Mouse (Mus musculus): ENCODE measurements around the gene Nfatc2ip.

Nfatc2ip gene

DNA sequence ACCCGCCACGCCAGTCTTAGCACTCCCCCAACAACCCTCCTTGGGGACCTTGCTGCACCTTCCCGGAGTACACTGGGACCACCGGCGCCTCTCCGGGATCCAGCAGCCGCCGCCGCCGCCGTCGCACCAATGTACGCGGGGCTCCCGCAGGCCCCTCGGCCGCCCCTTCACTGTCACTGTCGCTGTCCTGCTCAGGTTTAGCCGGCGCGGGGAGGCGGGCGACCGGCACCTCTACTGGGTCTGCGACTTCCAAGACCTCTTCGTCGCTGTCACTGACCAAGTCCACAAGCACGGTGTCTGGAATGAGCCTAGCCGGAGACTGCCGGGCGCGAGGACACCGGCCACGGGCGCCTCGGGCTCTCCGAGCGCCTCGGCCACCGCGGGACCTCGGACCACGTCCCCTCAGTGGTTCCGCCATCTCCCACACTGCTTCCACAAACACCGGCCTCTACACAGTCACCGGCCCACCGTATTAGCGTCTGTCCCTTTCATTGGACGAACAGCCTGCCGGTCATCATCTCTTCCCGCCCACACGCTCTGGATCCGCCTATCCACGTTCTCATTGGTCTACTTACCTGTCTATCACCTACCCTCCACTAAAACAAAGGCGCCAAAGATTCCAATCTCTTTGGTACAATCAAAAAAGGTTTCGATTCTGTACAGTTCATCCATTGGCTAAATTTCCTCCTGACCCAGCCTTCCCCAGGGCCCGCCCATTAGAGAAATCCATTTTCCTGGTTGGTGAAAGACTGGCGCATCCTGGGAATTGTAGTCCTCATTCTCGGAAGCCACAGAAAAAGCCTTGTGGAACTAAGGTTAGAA is at the start of gene Nfatc2ip:
TSS of gene Nfatc2ip (minus strand) at position 440 of the 822 bp plus-strand sequence.
- in situ Hi-C loops (cut with MboI) = loop anchor here (5.0 kb wide), 1 partner anchor 41 kb away; no protein-coding TSS in a partner anchor

- in situ Hi-C loops (cut with MboI) = no loop called here
Observed at GRCm38 (mm10) chr7:126446217-126446616, 49.7 kb upstream of the Nfatc2ip start.

DNA sequence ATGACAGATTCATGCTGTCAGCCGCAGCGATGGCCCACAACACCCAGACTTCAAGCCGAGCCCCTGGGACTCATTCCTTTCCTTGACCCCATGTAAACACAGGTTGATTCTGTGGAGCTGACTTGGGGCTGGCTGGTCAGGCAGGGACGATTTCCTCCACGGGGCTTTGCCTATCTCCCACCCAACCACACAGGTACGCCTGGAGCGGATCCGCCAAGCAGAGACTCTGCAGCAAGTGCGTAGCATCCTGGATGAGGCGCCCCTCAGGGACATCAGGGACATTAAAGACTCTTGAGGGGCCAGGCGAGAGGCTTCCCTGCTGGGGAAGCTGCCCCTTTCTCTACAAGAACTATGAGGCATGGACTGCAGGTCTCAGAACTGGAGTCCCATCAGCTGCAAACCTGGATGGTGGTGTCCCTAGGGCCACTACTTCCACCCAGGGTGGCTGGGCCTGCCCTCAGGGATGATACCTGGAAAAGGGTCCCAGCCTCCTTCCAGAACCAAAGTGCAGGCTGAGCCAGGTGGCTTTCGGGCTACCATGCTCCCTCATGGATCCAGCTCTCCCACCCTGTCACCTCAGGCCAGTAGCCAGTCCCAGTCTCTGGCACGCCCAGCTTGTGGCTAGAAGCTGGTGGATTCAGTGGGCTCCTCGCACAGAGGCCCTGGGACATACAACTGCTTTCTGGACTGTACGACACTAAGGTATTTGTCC is 48.7 kb upstream of the Nfatc2ip start:
- in situ Hi-C loops (cut with MboI) = no loop called here

DNA sequence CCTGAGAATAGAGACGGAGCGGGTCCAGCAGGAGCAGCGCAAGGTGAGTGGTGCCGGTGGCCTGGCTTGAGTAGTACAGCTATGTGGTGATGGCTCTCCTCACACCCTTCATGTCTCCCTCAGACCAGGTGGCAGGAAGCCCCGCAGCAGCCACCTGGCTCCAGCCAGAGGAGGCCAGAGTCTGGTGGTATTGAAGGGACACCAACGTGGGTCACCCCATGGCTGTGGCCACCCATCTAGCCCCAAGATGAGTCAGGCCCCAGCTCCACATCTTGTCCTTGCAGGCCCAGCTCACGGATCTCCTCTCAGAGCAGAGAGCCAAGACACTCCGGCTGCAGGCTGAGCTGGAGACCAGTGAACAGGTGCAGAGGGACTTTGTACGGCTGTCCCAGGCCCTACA is 48.0 kb upstream of the Nfatc2ip start:
- in situ Hi-C loops (cut with MboI) = no loop called here

GRCm38 (mm10) chr7:126443997-126444396 is 47.5 kb upstream of the Nfatc2ip start:
- in situ Hi-C loops (cut with MboI) = no loop called here

GRCm38 (mm10) chr7:126440134-126440533 is 43.6 kb upstream of the Nfatc2ip start:
- in situ Hi-C loops (cut with MboI) = no loop called here

DNA sequence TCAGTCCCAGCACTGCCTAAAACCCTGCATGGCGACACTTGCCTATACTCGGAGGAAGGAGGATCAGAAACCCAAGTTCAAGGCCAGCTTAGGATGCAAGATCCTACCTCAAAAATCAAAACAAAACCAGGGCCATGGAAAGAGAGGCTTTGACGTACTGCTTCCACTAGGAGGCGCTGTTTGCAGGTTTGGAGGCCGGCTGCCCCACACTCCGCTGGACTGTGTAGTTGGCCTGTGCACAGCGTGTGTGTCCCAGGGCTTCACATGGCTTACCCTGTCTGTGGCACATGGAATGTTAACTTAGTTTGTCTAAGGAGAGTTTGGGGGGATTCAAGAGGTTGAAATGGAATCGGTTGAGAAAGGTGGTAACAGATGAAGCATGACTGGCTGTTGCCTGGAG is 40.3 kb upstream of the Nfatc2ip start:
- in situ Hi-C loops (cut with MboI) = loop anchor here (5.0 kb wide), 1 partner anchor 40 kb away; the partner anchor contains the start of gene Nfatc2ip

DNA sequence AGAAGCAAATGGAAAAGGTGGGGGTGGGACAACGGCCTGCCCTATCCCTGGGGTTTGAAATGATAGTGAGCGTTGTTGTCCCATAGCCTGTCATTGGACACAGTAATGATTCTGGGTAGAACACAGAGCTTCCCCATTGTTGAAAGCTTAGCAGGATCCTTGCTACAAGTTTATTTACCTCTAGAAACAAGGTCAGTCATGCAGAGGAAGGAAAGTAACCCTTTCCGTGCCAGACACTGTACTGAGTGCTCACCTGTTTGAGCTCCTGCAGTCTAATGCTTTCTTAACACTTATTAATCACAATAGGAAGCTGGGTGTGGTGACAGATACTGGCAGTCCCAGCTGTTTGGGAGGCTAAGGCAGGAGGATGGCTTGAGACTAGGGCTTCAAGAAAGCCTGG is 39.3 kb upstream of the Nfatc2ip start:
- in situ Hi-C loops (cut with MboI) = loop anchor here (5.0 kb wide), 1 partner anchor 38 kb away; the partner anchor contains the start of gene Nfatc2ip

DNA sequence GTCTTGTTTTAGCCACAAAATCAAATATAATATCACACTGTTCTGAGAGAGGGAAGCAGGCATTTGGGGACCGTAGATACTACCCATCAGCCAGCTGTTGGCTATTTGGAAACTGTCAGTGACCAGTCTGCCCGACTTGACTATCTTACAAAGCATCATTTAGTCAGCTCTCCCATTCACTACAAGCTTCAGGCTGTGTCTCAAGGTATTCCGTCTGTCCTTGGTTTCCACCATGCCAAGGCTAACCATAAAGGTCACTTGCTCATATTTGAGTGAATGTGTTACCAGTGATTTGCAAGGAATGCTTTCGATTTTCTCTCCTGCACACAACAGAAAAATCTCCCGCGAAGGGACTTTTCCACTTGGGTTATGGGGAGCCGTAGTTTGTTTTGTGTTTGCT is 38.2 kb upstream of the Nfatc2ip start:
- in situ Hi-C loops (cut with MboI) = loop anchor here (5.0 kb wide), 1 partner anchor 37 kb away; the partner anchor contains the start of gene Nfatc2ip

DNA sequence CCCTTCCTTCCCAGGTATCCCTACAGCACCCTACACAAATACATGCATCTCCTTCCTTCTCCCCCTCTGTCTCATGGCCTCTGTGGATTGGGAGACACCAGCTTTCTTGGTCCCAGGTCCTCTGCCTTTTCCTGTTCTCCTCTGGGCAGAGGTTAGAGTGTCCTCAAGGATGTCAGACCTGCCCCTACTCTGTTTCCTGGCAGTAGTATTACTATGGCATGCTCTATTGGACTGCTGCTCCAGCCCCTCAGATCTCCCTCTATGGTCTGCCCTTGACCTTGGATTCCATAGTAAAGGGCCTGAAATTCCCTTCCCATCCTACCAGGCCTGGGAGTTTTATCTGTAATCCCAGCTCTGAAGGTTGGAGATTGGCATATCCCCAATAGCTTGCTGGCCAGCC is 33.6 kb upstream of the Nfatc2ip start:
- in situ Hi-C loops (cut with MboI) = no loop called here

DNA sequence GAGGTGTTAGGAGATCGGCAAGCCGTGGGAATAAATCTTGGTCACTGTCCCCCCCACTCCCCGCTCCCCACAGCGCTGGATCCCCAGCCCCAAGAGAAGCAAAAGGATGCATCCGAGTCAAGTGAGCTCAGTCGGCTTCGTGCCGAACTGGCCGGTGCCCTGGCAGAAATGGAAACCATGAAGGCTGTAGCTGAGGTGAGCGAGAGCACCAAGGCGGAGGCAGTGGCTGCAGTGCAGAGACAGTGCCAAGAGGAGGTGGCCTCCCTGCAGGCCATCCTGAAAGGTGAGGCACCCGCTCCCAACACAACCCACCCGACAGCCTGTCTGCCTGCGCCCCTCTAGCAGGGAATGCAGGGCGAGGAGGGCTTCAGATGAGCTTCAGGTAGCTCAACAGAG is 33.0 kb upstream of the Nfatc2ip start:
- in situ Hi-C loops (cut with MboI) = no loop called here

DNA sequence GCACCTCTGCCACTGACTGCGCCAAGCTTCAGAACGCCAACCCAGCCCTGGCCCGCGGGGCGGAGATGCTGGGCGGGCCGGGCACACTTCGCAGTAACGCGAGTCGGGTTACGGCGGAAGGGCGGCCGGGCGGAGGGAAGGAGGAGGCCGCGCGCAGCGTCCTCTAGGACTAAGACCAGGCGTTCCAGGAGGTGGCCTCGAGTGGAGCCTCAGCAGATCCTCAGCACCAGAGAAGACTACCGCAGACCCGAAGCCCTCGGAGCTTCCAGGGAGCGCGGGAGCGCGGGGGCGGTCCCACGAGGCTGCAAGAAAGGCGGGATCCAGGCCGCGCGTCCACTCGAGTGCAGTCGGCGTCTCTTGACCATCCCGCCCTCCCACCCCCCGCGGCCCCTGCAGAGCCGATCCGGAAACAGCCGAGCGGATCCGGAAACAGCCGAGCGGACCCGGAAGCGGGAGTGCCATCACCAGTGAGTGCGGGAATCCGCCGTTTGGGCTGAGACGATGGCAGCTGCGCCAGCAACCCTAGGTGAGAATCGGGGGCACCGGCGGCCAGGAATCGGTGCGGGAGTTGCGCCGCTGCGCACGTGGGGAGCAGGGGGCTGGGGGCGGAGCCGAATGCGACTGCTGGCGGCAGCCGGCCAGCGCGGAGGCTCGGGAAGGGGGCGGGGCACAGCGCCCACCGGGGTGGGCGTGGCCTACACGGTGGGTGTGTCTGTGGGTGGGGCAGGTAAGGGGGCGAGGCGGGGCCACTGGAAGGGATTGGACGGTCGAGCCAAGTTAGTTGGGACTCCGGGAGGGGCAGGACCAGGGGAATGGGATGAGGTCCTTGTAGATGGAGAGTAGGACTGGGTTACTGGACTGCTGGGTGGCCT is 32.3 kb upstream of the Nfatc2ip start, which contains the start of gene Rabep2:
TSS of gene Rabep2 (plus strand) at position 129 of the 872 bp plus-strand sequence.
- in situ Hi-C loops (cut with MboI) = no loop called here

DNA sequence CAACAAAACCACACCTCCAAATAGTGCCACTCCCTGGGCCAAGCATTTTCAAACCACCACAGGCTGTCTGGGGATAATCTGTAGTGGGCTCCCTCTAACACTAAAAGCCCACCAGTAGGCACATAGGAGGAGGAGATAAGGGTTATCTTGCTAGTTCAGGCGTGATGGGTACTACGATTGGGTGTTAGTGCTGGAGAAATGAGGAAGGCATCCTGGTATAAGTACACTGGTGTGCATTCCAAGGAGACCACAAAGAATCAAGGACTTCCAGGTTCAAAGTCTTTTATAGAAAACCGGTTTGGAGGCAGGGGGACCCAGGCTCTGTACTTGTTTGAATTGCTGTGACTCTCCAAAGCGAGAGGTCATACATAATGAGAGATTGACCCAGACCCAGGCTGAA is 31.6 kb upstream of the Nfatc2ip start:
- in situ Hi-C loops (cut with MboI) = no loop called here

DNA sequence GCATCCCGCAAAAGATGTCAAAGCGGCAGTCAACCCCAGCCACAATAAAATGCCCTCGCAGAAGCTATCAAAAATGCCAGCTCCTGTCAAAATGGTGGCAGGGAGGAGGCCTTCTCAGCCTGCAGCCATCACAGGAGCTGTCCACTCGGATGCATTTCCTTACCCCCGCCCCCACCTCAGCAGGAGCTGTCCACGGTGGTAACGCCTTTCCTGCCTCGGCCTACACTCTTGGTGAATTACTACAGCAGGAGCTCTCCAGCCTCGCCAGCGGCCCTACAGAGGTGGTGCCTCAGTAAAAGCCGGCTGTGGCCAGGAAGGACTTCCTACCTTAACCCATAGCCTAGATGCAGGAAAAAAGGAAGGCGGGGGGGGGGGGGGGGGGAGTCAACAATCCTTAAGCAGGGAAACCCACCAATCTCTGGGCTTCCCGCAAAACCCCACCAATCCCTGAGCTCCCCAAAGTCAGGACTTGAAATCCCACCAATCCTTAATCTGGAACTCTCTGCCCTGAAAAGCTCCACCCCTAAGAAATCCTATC is 30.9 kb upstream of the Nfatc2ip start:
- in situ Hi-C loops (cut with MboI) = no loop called here

DNA sequence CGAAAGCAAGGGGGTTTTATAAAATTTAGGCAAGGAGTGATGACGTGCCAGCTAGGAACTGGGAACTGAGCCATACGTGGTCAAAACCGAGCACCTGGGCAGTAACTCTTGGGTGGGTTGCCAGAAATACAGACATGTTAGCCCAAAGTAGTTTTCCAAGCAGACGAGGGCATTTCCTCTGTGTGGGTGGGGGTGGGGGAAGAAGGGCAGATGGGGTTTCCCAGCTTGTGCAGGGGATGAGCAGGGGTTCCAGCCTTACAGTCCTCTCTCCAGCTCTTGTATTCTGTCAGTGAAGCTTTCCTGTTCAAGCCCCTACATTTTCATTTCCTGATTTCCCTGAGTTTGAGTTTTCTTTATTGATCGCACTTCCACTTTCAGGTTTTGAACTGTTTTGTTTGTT is 27.6 kb upstream of the Nfatc2ip start:
- in situ Hi-C loops (cut with MboI) = no loop called here

DNA sequence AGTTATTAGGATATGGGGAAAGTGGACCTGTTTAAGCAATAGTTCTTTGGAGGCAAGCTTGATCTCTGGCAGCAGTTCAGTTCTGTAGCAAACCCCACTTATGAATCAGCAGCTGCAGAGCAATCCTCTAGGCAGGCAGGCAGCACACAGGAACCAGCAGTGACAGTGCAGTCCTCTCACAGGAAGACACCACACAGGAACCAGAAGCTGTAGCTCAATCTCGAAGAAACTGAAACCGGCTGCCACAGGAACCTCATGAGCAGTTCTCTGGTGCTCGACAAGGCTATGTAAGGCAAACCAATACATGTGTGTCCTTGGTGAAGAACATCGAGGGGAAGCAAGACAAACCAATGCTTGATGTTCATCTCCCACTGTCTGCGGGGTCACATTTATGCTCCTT is 25.2 kb upstream of the Nfatc2ip start:
- in situ Hi-C loops (cut with MboI) = no loop called here

DNA sequence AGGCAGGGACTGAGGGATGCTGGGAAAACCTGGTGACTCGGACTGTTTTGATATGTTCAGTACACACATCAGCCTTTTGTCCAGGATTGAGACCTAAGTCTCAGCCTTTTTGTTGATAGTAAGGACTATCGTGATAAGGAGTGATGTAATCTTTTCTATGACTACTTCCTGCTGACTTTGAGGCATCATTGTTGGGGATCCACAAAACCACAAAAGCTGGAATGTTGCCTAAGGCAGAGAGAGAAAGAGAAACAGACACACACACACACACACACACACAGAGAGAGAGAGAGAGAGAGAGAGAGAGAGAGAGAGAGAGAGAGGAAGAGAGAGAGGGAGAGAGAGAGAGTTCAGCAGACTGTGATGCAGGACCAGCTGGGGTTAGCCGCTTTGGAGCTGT is 22.0 kb upstream of the Nfatc2ip start:
- in situ Hi-C loops (cut with MboI) = no loop called here

- in situ Hi-C loops (cut with MboI) = no loop called here
Observed at GRCm38 (mm10) chr7:126417606-126418005, 21.1 kb upstream of the Nfatc2ip start.

DNA sequence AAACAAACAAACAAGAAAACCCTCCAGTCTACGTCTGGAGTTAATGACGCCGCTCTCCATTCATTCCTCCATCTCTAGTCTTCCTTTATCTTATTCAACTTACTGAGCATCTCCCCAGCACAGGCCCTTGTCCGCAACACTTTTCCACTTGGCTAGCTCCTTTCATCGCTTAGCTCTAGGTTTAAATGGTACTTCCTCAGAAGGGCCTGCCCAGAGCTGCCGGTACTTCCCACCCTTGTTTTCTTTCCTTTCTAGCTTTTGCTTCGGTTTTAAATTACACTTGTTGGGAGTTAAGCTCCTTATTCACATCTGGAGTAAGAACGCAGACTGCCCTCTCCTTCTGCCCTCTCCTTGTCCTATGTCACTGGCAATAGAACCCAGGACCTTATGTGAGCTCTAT is 20.5 kb upstream of the Nfatc2ip start:
- in situ Hi-C loops (cut with MboI) = no loop called here

GRCm38 (mm10) chr7:126416615-126417014 is 20.1 kb upstream of the Nfatc2ip start:
- in situ Hi-C loops (cut with MboI) = no loop called here

- in situ Hi-C loops (cut with MboI) = no loop called here
Observed at GRCm38 (mm10) chr7:126414725-126415124, 18.2 kb upstream of the Nfatc2ip start, which contains the start of gene Cd19. TSS of gene Cd19 (minus strand) at chr7:126414889.

DNA sequence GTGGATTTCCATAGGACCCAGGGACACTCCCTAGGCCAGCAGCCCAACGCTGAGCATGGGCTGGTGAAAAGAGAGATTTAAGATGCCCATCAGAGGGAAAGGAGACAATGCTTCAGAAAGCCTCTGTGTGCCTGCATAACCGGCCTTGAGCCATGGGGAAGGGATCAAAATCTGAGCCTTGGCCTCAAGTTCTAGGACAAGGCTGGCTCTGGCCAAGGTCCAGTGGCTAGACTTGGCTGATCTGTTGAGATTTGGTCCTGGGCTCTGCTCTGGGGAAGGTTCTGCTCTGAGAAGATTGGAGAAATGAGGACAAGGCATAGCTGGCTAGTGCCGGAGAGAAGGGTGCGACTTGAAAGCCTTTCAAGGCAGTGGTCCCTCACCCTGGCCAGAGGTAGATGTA is 14.5 kb upstream of the Nfatc2ip start:
- in situ Hi-C loops (cut with MboI) = no loop called here
